Mouse (Mus musculus) liver, adult 2 months (tissue): ENCODE data around the gene Sap30.

Experiments
- CTCF ChIP-seq: fragments of 200-500 bp; IDR thresholded peaks from 2 replicates; pipeline ENCODE4 v1.5.1; 2011; ENCODE audit warnings: low read depth, low read length, control low read depth
- POLR2A ChIP-seq: fragments of 200-500 bp; IDR thresholded peaks from 2 replicates; pipeline ENCODE4 v1.6.1; 2011; ENCODE audit warnings: low read length, control low read depth; ENCODE audit not compliant: insufficient read depth; ENCODE audit errors: extremely low read depth

- TF ChIP-seq CTCF (no peak), POLR2A (no peak)
Observed at GRCm38 (mm10) chr8:57432802-57433201, 54.9 kb downstream of the Sap30 start.
